Mouse (Mus musculus) B cell, adult 67 days (primary cell): ENCODE measurements around the gene Ccl11. TPM values are rescaled to one million over a fixed set of nuclear protein-coding genes. Genes with fewer than 3 reads are reported as not detected.

Source experiments
- total RNA-seq, 2 experiments: library from RNA; stranded (reverse); gene quantifications; 4 replicates each; pipeline ENCODE4 v1.2.4; 2023

Gene Ccl11
- total RNA-seq, result not detected

GRCm38 (mm10) chr11:82057646-82058045 is at the start of gene Ccl11:
TSS of gene Ccl11 (plus strand) at chr11:82057823.

GRCm38 (mm10) chr11:82035356-82035755 is 22.3 kb upstream of the Ccl11 start, which contains the start of gene Ccl2:
TSS of gene Ccl2 (plus strand) at chr11:82035571.

GRCm38 (mm10) chr11:82038535-82038934 is 19.1 kb upstream of the Ccl11 start, which contains the start of gene Gm17268:
TSS of gene Gm17268 (minus strand) at chr11:82038562.

GRCm38 (mm10) chr11:82045471-82045870 is 12.2 kb upstream of the Ccl11 start, which contains the start of gene Ccl7:
TSS of gene Ccl7 (plus strand) at chr11:82045712.

GRCm38 (mm10) chr11:82101529-82101928 is 43.9 kb downstream of the Ccl11 start, which contains the start of gene Ccl12:
TSS of gene Ccl12 (plus strand) at chr11:82101845.

Other genes starting within 250 kb of the Ccl11 start
- under 1 TPM in 1 of 2 experiments, not detected in 1; 0.30 TPM for gene 5530401A14Rik, start 197.2 kb upstream of the Ccl11 start, total RNA-seq
- gene Asic2, start 89.4 kb upstream of the Ccl11 start, total RNA-seq, result not detected
- gene Ccl2, start 22.3 kb upstream of the Ccl11 start, total RNA-seq, result not detected
- not detected for gene Gm17268, start 19.3 kb upstream of the Ccl11 start, total RNA-seq
- not detected for gene Ccl7, start 12.1 kb upstream of the Ccl11 start, total RNA-seq
- not detected for gene Ccl12, start 44.0 kb downstream of the Ccl11 start, total RNA-seq
- not detected for gene Ccl8, start 57.4 kb downstream of the Ccl11 start, total RNA-seq
- not detected for gene Ccl1, start 247.9 kb downstream of the Ccl11 start, total RNA-seq